Mouse (Mus musculus): ENCODE data around the gene Eif4a2. TPM values are rescaled to one million over a fixed set of nuclear protein-coding genes. Genes with fewer than 3 reads are reported as not detected.
A peak's percentile ranks its signal among the peaks of the same experiment; 100 is the strongest.

Eif4a2 gene
- total and polyA plus RNA-seq, 3 experiments: 128 to 385 (median 337) TPM

- no peak for DNase-seq
- intact Hi-C loops (cut with DNase I): no loop called here
- no peak for TF ChIP-seq POLR2A (IDR thresholded peaks at IDR 0.05; ENCODE audit: insufficient read depth, low read depth, low read length)
- TF ChIP-seq EP300 (IDR thresholded peaks at IDR 0.05; ENCODE audit: insufficient read depth, low read depth, low read length): no peak
- TF ChIP-seq CTCF (IDR thresholded peaks at IDR 0.05): no peak
- Histone ChIP-seq H3K36me3 (ENCODE audit: control insufficient read depth, insufficient read depth, low read length) (no peaks in the 10 kb centered on the region), H3K27me3 (ENCODE audit: control insufficient read depth, insufficient read depth, low read length) (no peaks in the 10 kb centered on the region), H3K79me2 (replicated peaks; ENCODE audit: control insufficient read depth, insufficient read depth, low read length) (0 out of 2 replicates have a peak, but pooled peaks cover 1% of the 10 kb centered on the region), H3K9ac (ENCODE audit: low read depth, low read length) (no peak overlapping the region), H3K4me3 (no peak overlapping the region), H3K4me1 (ENCODE audit: control insufficient read depth, insufficient read depth, low read length) (no peaks in the 10 kb centered on the region), H3K27ac (no peak overlapping the region)
- WGBS: 89% methylated on average over 3 of the region's 3 CpGs
These were observed 15.2 kb downstream of the Eif4a2 start for GRCm38 (mm10) chr16:23122446-23122845.

- TF ChIP-seq POLR2A (IDR thresholded peaks at IDR 0.05; ENCODE audit: insufficient read depth, low read depth, low read length): no peak
- no peak for TF ChIP-seq EP300 (IDR thresholded peaks at IDR 0.05; ENCODE audit: insufficient read depth, low read depth, low read length)
- TF ChIP-seq CTCF (IDR thresholded peaks at IDR 0.05): no peak
- no peak for DNase-seq
- 93% methylated on average over 4 of the region's 4 CpGs for WGBS
- no peak overlapping the region for H3K9ac ChIP-seq (ENCODE audit: low read depth, low read length)
- H3K36me3 ChIP-seq (ENCODE audit: control insufficient read depth, insufficient read depth, low read length): no peaks in the 10 kb centered on the region
- H3K27me3 ChIP-seq (ENCODE audit: control insufficient read depth, insufficient read depth, low read length): no peaks in the 10 kb centered on the region
- no peaks in the 10 kb centered on the region for H3K4me1 ChIP-seq (ENCODE audit: control insufficient read depth, insufficient read depth, low read length)
- 0 out of 2 replicates have a peak, but pooled peaks cover 1% of the 10 kb centered on the region for H3K79me2 ChIP-seq (replicated peaks; ENCODE audit: control insufficient read depth, insufficient read depth, low read length)
- no peak overlapping the region for H3K27ac ChIP-seq
- H3K4me3 ChIP-seq: no peak overlapping the region
- intact Hi-C loops (cut with DNase I): no loop called here
These were observed 15.9 kb downstream of the Eif4a2 start for GRCm38 (mm10) chr16:23123104-23123503.

DNA sequence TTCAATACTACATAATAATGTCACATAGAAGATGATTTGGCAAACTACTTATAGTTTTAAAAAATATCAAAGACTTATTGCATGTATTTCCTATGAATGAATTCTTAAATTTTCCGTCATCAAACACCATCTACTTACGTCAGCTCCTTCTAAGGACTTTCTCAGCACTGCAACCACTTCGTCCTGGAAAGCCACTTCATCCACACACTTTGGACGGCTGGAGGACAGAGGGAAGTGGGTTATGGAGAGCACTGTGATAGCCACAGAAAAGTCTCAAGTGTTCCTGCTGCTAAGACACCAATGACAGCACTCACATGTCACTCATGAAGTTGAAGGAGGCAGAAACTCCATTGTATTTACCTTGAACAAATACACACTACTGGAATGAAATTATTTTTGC lies 17.2 kb downstream of the Eif4a2 start:
- Histone ChIP-seq H3K27ac (no peak overlapping the region), H3K79me2 (replicated peaks; ENCODE audit: control insufficient read depth, insufficient read depth, low read length) (0 out of 2 replicates have a peak, but pooled peaks cover 1% of the 10 kb centered on the region), H3K27me3 (ENCODE audit: control insufficient read depth, insufficient read depth, low read length) (no peaks in the 10 kb centered on the region), H3K4me3 (no peak overlapping the region), H3K9ac (ENCODE audit: low read depth, low read length) (no peak overlapping the region), H3K4me1 (ENCODE audit: control insufficient read depth, insufficient read depth, low read length) (peaks cover 2% of the 10 kb centered on the region; the same call in 1 of the 2 replicates), H3K36me3 (ENCODE audit: control insufficient read depth, insufficient read depth, low read length) (no peaks in the 10 kb centered on the region)
- intact Hi-C loops (cut with DNase I): no loop called here
- WGBS: 90% methylated on average over 4 of the region's 4 CpGs
- DNase-seq: no peak
- no peak for TF ChIP-seq CTCF (IDR thresholded peaks at IDR 0.05)

DNA sequence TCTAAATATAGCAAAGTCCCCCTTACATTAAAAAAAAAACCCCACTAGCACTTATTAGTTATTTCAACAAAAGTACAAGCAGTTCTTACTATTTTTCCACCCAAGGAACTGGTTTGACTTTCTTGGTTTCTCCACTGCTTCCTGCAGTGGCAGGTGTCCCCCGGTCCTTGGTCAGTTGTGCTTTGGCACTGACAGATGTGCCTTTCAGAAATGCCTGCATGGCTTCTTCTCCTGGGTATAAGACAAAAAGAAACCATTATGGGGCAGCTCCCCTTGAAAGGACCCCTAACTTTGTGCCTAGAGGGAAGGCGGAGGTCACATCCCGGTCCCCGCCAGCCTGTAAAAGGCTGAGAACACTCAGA lies 20.0 kb downstream of the Eif4a2 start:
- DNase-seq: no peak
- H3K36me3 ChIP-seq (ENCODE audit: control insufficient read depth, insufficient read depth, low read length): no peaks in the 10 kb centered on the region
- intact Hi-C loops (cut with DNase I): loop anchor here (1.0 kb wide), 1 partner anchor 20 kb away; the partner anchor contains the start of gene Eif4a2
- 0 out of 2 replicates have a peak, but pooled peaks cover 1% of the 10 kb centered on the region for H3K79me2 ChIP-seq (replicated peaks; ENCODE audit: control insufficient read depth, insufficient read depth, low read length)
- WGBS: 2% methylated on average over 4 of the region's 4 CpGs
- H3K9ac ChIP-seq (ENCODE audit: low read depth, low read length): peak overlapping the region; percentile 70
- H3K4me1 ChIP-seq (ENCODE audit: control insufficient read depth, insufficient read depth, low read length): peaks cover 2% of the 10 kb centered on the region; the same call in 1 of the 2 replicates
- H3K27ac ChIP-seq: peak overlapping the region; percentile 96
- H3K4me3 ChIP-seq: peak overlapping the region; percentile 80
- H3K27me3 ChIP-seq (ENCODE audit: control insufficient read depth, insufficient read depth, low read length): no peaks in the 10 kb centered on the region
- TF ChIP-seq EP300 (IDR thresholded peaks at IDR 0.05; ENCODE audit: insufficient read depth, low read depth, low read length) (no peak), POLR2A (IDR thresholded peaks at IDR 0.05; ENCODE audit: insufficient read depth, low read depth, low read length) (no peak), CTCF (IDR thresholded peaks at IDR 0.05) (no peak)

- DNase-seq: peak; percentile 95 to 97
These were observed 20.6 kb downstream of the Eif4a2 start, which contains the start of gene Rfc4 for GRCm38 (mm10) chr16:23127673-23128375. Gene Rfc4, minus strand, starts transcription at chr16:23127737.

DNA sequence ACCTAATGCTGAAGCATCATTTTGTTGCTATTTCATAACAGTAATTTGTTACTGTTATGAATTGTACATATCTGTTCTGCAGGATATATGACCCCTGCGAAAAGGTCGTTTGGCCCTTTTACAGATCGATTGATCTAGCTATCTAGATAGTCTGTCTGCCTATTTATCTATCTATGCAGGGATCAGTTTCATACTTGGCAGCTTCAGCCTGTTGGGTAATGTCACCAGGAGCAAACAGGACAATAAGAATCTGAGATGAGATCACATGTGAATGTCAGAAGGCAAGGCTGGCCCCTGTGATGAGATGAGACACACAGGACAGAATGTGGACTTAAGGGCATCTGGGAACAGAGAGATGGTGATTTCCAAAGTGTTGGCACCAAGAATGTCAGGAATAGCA lies 23.1 kb downstream of the Eif4a2 start:
- 0 out of 2 replicates have a peak, but pooled peaks cover 1% of the 10 kb centered on the region for H3K79me2 ChIP-seq (replicated peaks; ENCODE audit: control insufficient read depth, insufficient read depth, low read length)
- no peak overlapping the region for H3K4me3 ChIP-seq
- no peak overlapping the region for H3K27ac ChIP-seq
- WGBS: 86% methylated on average over 3 of the region's 3 CpGs
- H3K36me3 ChIP-seq (ENCODE audit: control insufficient read depth, insufficient read depth, low read length): no peaks in the 10 kb centered on the region
- DNase-seq: no peak
- H3K4me1 ChIP-seq (ENCODE audit: control insufficient read depth, insufficient read depth, low read length): peaks cover 2% of the 10 kb centered on the region; the same call in 1 of the 2 replicates
- H3K9ac ChIP-seq (ENCODE audit: low read depth, low read length): no peak overlapping the region
- intact Hi-C loops (cut with DNase I): no loop called here
- H3K27me3 ChIP-seq (ENCODE audit: control insufficient read depth, insufficient read depth, low read length): no peaks in the 10 kb centered on the region
- TF ChIP-seq POLR2A (IDR thresholded peaks at IDR 0.05; ENCODE audit: insufficient read depth, low read depth, low read length): no peak
- TF ChIP-seq EP300 (IDR thresholded peaks at IDR 0.05; ENCODE audit: insufficient read depth, low read depth, low read length): no peak
- TF ChIP-seq CTCF (IDR thresholded peaks at IDR 0.05): no peak

More at GRCm38 (mm10) chr16:23127673-23128375, 20.6 kb downstream of the Eif4a2 start, which contains the start of gene Rfc4:
- WGBS: under 1% methylated on average over 51 of the region's 51 CpGs
- intact Hi-C loops (cut with DNase I): loop anchor here (1.0 kb wide), 1 partner anchor 21 kb away; the partner anchor contains the start of gene Eif4a2
- Histone ChIP-seq H3K36me3 (ENCODE audit: control insufficient read depth, insufficient read depth, low read length) (no peaks in the 10 kb centered on the region), H3K4me1 (ENCODE audit: control insufficient read depth, insufficient read depth, low read length) (peaks cover 2% of the 10 kb centered on the region; the same call in 1 of the 2 replicates), H3K27ac (peak within 1 kb of the TSS; percentile 96), H3K4me3 (peak within 1 kb of the TSS; percentile 80), H3K79me2 (replicated peaks; ENCODE audit: control insufficient read depth, insufficient read depth, low read length) (0 out of 2 replicates have a peak, but pooled peaks cover 1% of the 10 kb centered on the region), H3K9ac (ENCODE audit: low read depth, low read length) (peak within 1 kb of the TSS; percentile 87), H3K27me3 (ENCODE audit: control insufficient read depth, insufficient read depth, low read length) (no peaks in the 10 kb centered on the region)
- TF ChIP-seq EP300 (IDR thresholded peaks at IDR 0.05; ENCODE audit: insufficient read depth, low read depth, low read length) (0 out of 2 replicates have a peak, but pooled peaks have one; percentile 41), POLR2A (IDR thresholded peaks at IDR 0.05; ENCODE audit: insufficient read depth, low read depth, low read length) (peak; percentile 91), CTCF (IDR thresholded peaks at IDR 0.05) (peak; percentile 61)
